Mouse (Mus musculus): ENCODE measurements around the gene Rtl10. TPM values are rescaled to one million over a fixed set of nuclear protein-coding genes. Genes with fewer than 3 reads are reported as not detected.

Rtl10 gene
- total RNA-seq, 1 experiment: 6.7 TPM

DNA sequence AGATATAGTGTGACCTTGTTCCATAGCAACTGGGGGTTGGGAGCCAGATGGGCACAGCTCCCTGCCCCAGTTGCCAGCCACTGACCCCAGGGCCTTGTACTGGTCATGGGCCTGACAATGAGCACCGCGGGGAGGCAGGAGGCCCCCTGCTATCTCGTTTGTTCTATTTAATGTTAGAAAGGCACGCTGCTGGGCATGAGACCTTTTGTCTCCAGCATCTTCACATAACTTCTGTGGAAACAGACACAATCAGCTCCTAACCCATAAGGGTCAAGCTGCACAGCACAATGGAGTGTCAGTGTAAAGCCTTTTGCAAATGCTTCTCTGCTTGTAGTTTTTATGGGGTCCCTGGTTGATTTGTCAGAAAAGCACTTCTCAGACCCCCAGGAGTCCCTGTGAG is 14.3 kb upstream of the Rtl10 start:
- in situ Hi-C loops (cut with MboI; ENCODE audit: low sequenced_read_pairs in 2 of 2, unreplicated experiment in 2 of 2): no loop called here
- no peak overlapping the region for H3K4me3 ChIP-seq (ENCODE audit: insufficient read depth in 1 of 2, low read depth in 1 of 2, low read length in 2 of 2, poor library complexity in 1 of 2, severe bottlenecking in 1 of 2)
- no peaks in the 10 kb centered on the region for H3K9me3 ChIP-seq (ENCODE audit: control insufficient read depth, insufficient read depth, low read depth, low read length)
- TF ChIP-seq ZNF384 (IDR thresholded peaks at IDR 0.05; ENCODE audit: low read depth, low read length) (no peak), HCFC1 (IDR thresholded peaks at IDR 0.05; ENCODE audit: borderline replicate concordance, insufficient read depth, low read length) (no peak), MAFK (IDR thresholded peaks at IDR 0.05; ENCODE audit: insufficient read depth, low read depth, low read length) (no peak), CHD2 (IDR thresholded peaks at IDR 0.05; ENCODE audit: low read depth, low read length) (no peak), ZC3H11A (IDR thresholded peaks at IDR 0.05; ENCODE audit: borderline replicate concordance, low read depth, low read length) (no peak)
- peaks cover 9 to 42% of the 10 kb centered on the region in 2 experiments for H3K4me1 ChIP-seq (ENCODE audit: control insufficient read depth in 2 of 2, insufficient read depth in 2 of 2, low read length in 2 of 2, poor library complexity in 1 of 2)
- no peaks in the 10 kb centered on the region for H3K36me3 ChIP-seq (ENCODE audit: control insufficient read depth, insufficient read depth, low read length, poor library complexity, severe bottlenecking)
- no peak for DNase-seq (ENCODE audit: low read depth, low spot score)
- no peak overlapping the region; the same call in 1 of the 2 replicates for H3K27ac ChIP-seq (ENCODE audit: insufficient read depth, low read depth, low read length, poor library complexity, severe bottlenecking)
- no peak overlapping the region for H3K9ac ChIP-seq (ENCODE audit: insufficient read depth, low read depth, low read length, poor library complexity, severe bottlenecking)

- Histone ChIP-seq H3K4me1 (ENCODE audit: control insufficient read depth in 2 of 2, insufficient read depth in 2 of 2, low read length in 2 of 2, poor library complexity in 1 of 2) (peaks cover 8 to 40% of the 10 kb centered on the region in 2 experiments), H3K4me3 (ENCODE audit: insufficient read depth in 1 of 2, low read depth in 1 of 2, low read length in 2 of 2, poor library complexity in 1 of 2, severe bottlenecking in 1 of 2) (no peak overlapping the region), H3K36me3 (ENCODE audit: control insufficient read depth, insufficient read depth, low read length, poor library complexity, severe bottlenecking) (no peaks in the 10 kb centered on the region), H3K27ac (ENCODE audit: insufficient read depth, low read depth, low read length, poor library complexity, severe bottlenecking) (peak overlapping the region; percentile 29; the same call in 1 of the 2 replicates), H3K9me3 (ENCODE audit: control insufficient read depth, insufficient read depth, low read depth, low read length) (no peaks in the 10 kb centered on the region), H3K9ac (ENCODE audit: insufficient read depth, low read depth, low read length, poor library complexity, severe bottlenecking) (no peak overlapping the region)
- TF ChIP-seq ZC3H11A (IDR thresholded peaks at IDR 0.05; ENCODE audit: borderline replicate concordance, low read depth, low read length) (no peak), ZNF384 (IDR thresholded peaks at IDR 0.05; ENCODE audit: low read depth, low read length) (no peak), HCFC1 (IDR thresholded peaks at IDR 0.05; ENCODE audit: borderline replicate concordance, insufficient read depth, low read length) (no peak), CHD2 (IDR thresholded peaks at IDR 0.05; ENCODE audit: low read depth, low read length) (no peak), MAFK (IDR thresholded peaks at IDR 0.05; ENCODE audit: insufficient read depth, low read depth, low read length) (no peak)
- peak; percentile 40 for DNase-seq (ENCODE audit: low read depth, low spot score)
- in situ Hi-C loops (cut with MboI; ENCODE audit: low sequenced_read_pairs in 2 of 2, unreplicated experiment in 2 of 2): no loop called here
Measured at GRCm38 (mm10) chr16:18484794-18485435, 13.8 kb upstream of the Rtl10 start.

DNA sequence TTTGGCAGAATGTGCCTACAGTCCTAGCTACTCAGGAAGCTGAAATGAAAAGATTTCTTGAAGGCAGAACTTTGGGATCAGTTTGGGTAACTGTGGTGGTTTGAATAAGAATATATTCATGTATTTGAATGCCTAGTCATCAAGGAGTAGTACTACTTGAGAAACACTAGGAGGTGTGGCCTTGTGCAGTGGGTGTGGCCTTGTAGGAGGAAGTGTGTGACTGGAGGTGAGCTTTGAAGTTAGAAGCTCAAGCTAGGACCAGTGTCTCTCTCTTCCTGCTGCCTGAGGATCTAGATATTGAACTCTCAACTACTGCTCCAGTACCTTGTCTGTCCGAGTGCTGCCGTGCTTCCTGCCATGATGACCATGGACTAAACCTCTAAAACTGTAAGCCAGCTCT is 12.6 kb upstream of the Rtl10 start:
- in situ Hi-C loops (cut with MboI; ENCODE audit: low sequenced_read_pairs in 2 of 2, unreplicated experiment in 2 of 2): no loop called here
- Histone ChIP-seq H3K9ac (ENCODE audit: insufficient read depth, low read depth, low read length, poor library complexity, severe bottlenecking) (no peak overlapping the region), H3K27ac (ENCODE audit: insufficient read depth, low read depth, low read length, poor library complexity, severe bottlenecking) (no peak overlapping the region), H3K9me3 (ENCODE audit: control insufficient read depth, insufficient read depth, low read depth, low read length) (no peaks in the 10 kb centered on the region), H3K4me1 (ENCODE audit: control insufficient read depth in 2 of 2, insufficient read depth in 2 of 2, low read length in 2 of 2, poor library complexity in 1 of 2) (peaks cover 9 to 31% of the 10 kb centered on the region in 2 experiments), H3K4me3 (ENCODE audit: insufficient read depth in 1 of 2, low read depth in 1 of 2, low read length in 2 of 2, poor library complexity in 1 of 2, severe bottlenecking in 1 of 2) (no peak overlapping the region), H3K36me3 (ENCODE audit: control insufficient read depth, insufficient read depth, low read length, poor library complexity, severe bottlenecking) (no peaks in the 10 kb centered on the region)
- TF ChIP-seq HCFC1 (IDR thresholded peaks at IDR 0.05; ENCODE audit: borderline replicate concordance, insufficient read depth, low read length): no peak
- TF ChIP-seq ZC3H11A (IDR thresholded peaks at IDR 0.05; ENCODE audit: borderline replicate concordance, low read depth, low read length): no peak
- no peak for TF ChIP-seq CHD2 (IDR thresholded peaks at IDR 0.05; ENCODE audit: low read depth, low read length)
- TF ChIP-seq MAFK (IDR thresholded peaks at IDR 0.05; ENCODE audit: insufficient read depth, low read depth, low read length): no peak
- TF ChIP-seq ZNF384 (IDR thresholded peaks at IDR 0.05; ENCODE audit: low read depth, low read length): no peak
- no peak for DNase-seq (ENCODE audit: low read depth, low spot score)

DNA sequence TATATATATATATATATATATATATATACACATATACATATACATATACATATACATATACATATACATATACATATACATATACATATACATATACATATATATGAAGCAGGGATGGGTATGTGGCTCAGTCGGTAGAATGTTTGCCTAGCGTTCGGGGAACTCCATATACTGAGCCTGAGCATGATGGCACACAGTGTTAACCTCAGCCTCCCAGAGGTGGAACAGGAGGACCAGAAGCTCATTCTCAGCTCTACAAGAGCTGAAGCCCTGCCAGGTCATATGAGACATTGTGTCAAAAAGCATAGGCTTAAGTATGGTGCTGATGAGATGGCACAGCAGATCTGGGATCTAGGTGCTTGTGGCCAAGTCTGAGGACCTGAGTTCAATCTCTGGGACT is 8.4 kb upstream of the Rtl10 start:
- no peaks in the 10 kb centered on the region for H3K9me3 ChIP-seq (ENCODE audit: control insufficient read depth, insufficient read depth, low read depth, low read length)
- H3K4me1 ChIP-seq (ENCODE audit: control insufficient read depth in 2 of 2, insufficient read depth in 2 of 2, low read length in 2 of 2, poor library complexity in 1 of 2): peaks cover 5 to 7% of the 10 kb centered on the region in 2 experiments
- no peak overlapping the region for H3K9ac ChIP-seq (ENCODE audit: insufficient read depth, low read depth, low read length, poor library complexity, severe bottlenecking)
- H3K36me3 ChIP-seq (ENCODE audit: control insufficient read depth, insufficient read depth, low read length, poor library complexity, severe bottlenecking): no peaks in the 10 kb centered on the region
- no peak for TF ChIP-seq ZNF384 (IDR thresholded peaks at IDR 0.05; ENCODE audit: low read depth, low read length)
- TF ChIP-seq MAFK (IDR thresholded peaks at IDR 0.05; ENCODE audit: insufficient read depth, low read depth, low read length): no peak
- TF ChIP-seq HCFC1 (IDR thresholded peaks at IDR 0.05; ENCODE audit: borderline replicate concordance, insufficient read depth, low read length): no peak
- no peak for TF ChIP-seq ZC3H11A (IDR thresholded peaks at IDR 0.05; ENCODE audit: borderline replicate concordance, low read depth, low read length)
- no peak for TF ChIP-seq CHD2 (IDR thresholded peaks at IDR 0.05; ENCODE audit: low read depth, low read length)
- H3K27ac ChIP-seq (ENCODE audit: insufficient read depth, low read depth, low read length, poor library complexity, severe bottlenecking): no peak overlapping the region
- in situ Hi-C loops (cut with MboI; ENCODE audit: low sequenced_read_pairs in 2 of 2, unreplicated experiment in 2 of 2): no loop called here
- H3K4me3 ChIP-seq (ENCODE audit: insufficient read depth in 1 of 2, low read depth in 1 of 2, low read length in 2 of 2, poor library complexity in 1 of 2, severe bottlenecking in 1 of 2): no peak overlapping the region
- no peak for DNase-seq (ENCODE audit: low read depth, low spot score)

Measured in ES-E14 (cell line).